Mouse (Mus musculus) large intestine, adult 2 months (tissue): ENCODE data around the gene Gm13539. TPM values are rescaled to one million over a fixed set of nuclear protein-coding genes. Genes with fewer than 3 reads are reported as not detected.
"Not testable (repeated sequence)": the region's sequence is repeated elsewhere in the genome, so short reads cannot be mapped to it uniquely, and the experiment has no call there.

Source experiments
- DNase-seq: peaks from one replicate; pipeline ENCODE4 v3.0.0-alpha.2; 2012; ENCODE audit warnings: low read depth, low spot score
- WGBS: fragments of 180-500 bp; shearing (Covaris S2); methylation state at CpG from one replicate; pipeline ENCODE4 v1.1.7; 2018; 5-methylcytosine and 5-hydroxymethylcytosine counted together
- polyA plus RNA-seq: library from polyadenylated mRNA; depleted of rRNA; stranded (reverse); fragments of >200 nt; gene quantifications from 2 replicates; pipeline ENCODE4 v1.2.3, GENCODE M21; 2012; rRNA removed

The Gm13539 gene
- not detected in 2 replicates for polyA plus RNA-seq

GRCm38 (mm10) chr2:25781957-25782356 lies at the start of gene Gm13539:
Gene Gm13539 (plus strand): TSS chr2:25782257.
- 83% methylated on average over 3 of the region's 3 CpGs for WGBS
- DNase-seq = no peak

DNA sequence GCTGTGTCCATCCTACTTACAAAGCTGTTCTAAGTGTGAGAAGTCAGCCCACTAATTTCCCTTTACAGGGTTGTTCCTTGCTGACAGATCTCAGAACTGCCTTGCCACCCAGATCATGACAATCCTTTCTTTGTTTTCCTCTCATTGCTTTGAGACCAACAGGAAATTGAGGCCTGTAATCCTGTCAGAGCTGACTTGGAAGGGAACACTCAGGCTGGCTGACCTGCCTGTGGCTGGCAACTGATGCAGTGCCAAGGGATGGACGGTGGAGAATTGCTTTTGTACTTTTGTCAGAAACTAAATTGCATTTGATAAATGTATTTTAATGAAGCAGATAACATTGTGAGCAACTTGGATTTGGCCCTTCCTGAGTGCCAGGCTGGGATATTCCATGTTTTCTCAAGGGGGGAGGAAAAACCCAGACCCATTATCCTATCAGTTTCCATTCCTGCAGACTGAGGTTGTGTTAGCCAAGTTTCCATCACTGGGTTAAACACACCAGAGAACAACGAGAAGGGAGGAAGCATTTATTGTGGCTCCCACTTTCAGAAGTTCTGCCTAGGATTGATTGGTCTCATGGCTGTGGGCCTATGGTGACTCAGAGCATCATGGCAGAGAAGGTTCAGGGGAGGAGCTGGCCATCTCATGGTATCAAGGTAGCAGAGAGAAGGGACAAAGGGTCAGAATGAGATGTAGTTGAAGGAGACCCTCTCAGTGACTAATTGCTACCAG lies 48.7 kb upstream of the Gm13539 start:
- no peak for DNase-seq
- 26% methylated on average over 2 of the region's 2 CpGs for WGBS

GRCm38 (mm10) chr2:25736709-25737108 lies 45.3 kb upstream of the Gm13539 start, which contains the start of gene Obp2b:
Gene Obp2b (plus strand): TSS chr2:25737009.
- not testable (repeated sequence) for DNase-seq
- 74% methylated on average over 3 of the region's 3 CpGs for WGBS

GRCm38 (mm10) chr2:25741671-25742070 lies 40.4 kb upstream of the Gm13539 start:
- no peak for DNase-seq
- 38% methylated on average over 1 of the region's 1 CpGs for WGBS

- WGBS = 97% methylated on average over 1 of the region's 1 CpGs
- DNase-seq = no peak
These were observed 27.9 kb upstream of the Gm13539 start for GRCm38 (mm10) chr2:25754201-25754600.

- WGBS = 50% methylated on average over 4 of the region's 4 CpGs
- DNase-seq = no peak
These were observed 23.9 kb upstream of the Gm13539 start for GRCm38 (mm10) chr2:25758064-25758625.

DNA sequence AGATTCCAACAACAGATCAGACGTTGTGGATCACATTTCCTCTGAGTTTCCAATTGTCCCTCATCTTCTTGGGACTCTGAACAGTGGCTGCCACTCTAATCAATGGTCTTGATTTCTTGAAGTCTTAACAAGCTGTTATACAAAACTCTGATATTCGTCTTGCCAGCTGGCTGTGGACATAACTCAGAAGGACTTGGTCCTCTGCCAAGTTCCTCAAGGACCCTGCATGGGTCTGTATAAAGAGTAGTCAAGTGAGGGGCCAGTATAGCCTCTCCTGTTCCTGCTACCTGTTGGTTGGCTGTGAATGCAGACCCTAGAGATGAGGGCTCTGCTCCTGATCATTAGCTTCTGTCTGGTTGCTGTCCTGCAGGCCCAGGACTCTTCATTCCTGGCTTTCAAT lies 16.8 kb upstream of the Gm13539 start, which contains the start of gene Lcn3:
Lcn3 (plus strand) TSS at position 301 of the 400 bp plus-strand sequence.
- WGBS = 28% methylated on average over 2 of the region's 2 CpGs
- DNase-seq = no peak

GRCm38 (mm10) chr2:25767764-25768163 lies 14.3 kb upstream of the Gm13539 start:
- DNase-seq = no peak
- 74% methylated on average over 4 of the region's 4 CpGs for WGBS

DNA sequence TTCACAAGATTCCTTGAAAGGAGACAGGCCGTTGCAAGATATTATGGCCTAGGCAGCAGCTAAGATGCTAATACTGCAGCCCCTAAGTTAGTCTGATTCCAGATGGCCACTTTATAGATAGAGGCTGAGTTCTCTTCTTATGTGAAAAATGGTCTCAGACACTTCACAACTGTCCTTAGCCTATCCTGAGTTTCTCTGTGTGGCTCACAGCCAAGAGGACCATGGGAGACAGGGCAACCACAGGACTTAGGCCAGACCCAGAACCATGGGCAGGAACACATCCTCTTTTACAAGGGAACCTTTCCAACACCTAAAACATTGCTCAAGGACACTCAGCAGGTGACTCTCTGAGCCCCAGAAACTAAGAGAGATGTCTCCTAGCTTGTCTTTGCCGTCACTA lies 8.6 kb upstream of the Gm13539 start:
- WGBS = 86% methylated on average over 2 of the region's 2 CpGs
- DNase-seq = no peak

GRCm38 (mm10) chr2:25774640-25775039 lies 7.4 kb upstream of the Gm13539 start:
- 74% methylated on average over 2 of the region's 2 CpGs for WGBS
- no peak for DNase-seq

DNA sequence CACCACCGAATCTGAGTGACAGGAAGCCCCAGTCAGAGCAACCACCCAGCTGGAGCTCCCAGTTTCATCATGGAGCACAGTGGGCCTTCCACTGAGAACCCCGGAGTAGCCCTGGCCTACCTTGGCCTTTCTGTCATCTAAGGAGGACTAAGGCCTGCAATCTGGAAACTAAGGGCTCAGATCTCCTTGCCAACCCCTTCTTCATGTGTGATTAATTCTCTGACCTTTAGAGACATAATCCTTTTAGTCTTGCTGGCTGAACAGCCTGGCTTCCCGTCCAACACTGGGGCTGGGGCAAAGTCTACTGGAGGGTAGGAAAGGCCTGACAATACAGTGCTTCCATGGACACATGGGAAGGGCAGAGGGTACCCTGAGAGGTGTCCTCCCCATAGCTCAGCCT lies 6.1 kb upstream of the Gm13539 start:
- no peak for DNase-seq
- WGBS = 61% methylated on average over 3 of the region's 3 CpGs

DNA sequence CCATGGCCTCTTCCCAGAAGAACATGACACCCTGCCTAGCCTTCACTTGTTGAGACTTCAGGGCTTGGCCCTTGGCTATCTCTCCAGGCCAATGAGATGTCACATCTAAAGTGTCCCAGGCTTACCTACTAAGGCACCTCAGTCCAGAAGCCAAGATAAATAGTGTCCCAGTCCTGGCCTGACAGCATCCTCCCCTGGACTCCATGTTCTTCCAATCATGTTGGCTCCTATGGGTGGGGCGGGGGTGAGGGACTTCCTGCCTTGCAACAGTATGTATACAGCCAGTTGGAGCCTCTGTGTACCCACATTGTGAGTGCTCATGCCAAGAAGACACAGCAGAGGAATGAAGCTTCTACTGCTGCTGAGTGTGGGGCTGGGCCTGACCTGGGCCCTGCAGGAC lies 5.3 kb upstream of the Gm13539 start, which contains the start of gene Lcn11:
Lcn11 (plus strand) TSS at position 301 of the 400 bp plus-strand sequence.
- DNase-seq = no peak
- WGBS = 79% methylated on average over 1 of the region's 1 CpGs

- 84% methylated on average over 9 of the region's 9 CpGs for WGBS
These were observed 3.0 kb upstream of the Gm13539 start for GRCm38 (mm10) chr2:25779076-25779475.

GRCm38 (mm10) chr2:25780921-25781320 lies 1.1 kb upstream of the Gm13539 start:
- 22% methylated on average over 4 of the region's 4 CpGs for WGBS

More at GRCm38 (mm10) chr2:25779076-25779475, 3.0 kb upstream of the Gm13539 start:
- no peak for DNase-seq

DNA sequence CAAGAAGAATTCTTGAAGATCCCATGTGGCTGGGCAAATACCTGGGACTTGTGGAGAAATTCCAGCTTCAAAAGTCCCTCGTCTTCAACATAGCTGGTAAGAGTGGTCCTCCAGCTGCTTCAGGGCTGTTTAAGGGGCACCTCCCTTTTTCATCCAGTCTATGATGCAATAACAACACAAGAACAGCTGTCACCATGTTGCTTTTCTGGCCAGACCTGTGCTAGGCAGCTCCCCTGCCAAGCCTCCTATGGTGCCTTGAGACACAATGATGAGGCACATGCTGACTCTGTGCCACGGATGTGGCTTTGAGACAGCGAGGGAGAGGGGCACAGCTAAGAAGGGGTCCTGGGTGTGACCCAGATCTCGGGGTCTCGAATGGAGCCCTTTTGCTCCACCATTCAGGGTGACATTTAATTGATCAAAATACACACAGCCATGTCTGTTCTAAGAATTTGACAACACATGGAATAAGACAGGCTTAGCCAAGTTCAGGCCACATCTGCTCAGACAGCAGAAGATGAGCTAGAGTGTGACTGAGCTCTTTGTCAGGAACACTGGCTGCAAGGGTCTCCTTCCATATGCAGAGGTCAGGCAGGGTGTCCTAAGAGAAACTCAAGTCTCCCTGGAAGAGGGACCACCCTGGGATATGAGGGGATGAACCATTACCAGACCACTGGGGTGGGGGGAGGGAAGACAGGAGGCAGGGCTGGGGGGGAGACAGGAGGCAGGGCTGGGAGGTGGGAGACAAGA lies 3.7 kb downstream of the Gm13539 start:
- WGBS = 62% methylated on average over 5 of the region's 5 CpGs
- no peak for DNase-seq

More at GRCm38 (mm10) chr2:25780921-25781320, 1.1 kb upstream of the Gm13539 start:
- DNase-seq = no peak

DNA sequence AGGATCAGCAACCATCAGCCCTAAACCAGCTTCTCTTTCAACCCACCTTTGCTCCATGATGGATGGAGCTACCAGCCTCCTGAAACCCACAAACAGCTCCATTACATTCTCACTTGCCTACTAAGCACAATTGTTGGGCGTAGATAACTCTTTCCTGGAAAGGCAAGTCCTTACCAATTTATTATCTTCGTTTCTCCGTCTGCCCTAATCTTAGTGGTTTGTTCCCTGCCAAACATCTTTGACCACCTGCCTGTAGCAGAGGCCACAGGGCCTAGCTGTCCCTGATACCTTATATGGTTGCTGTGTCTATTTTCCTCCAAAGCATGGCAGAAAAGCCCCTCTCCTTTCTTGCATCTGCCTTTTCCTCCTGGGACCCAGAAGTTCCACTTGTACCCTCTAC lies 7.0 kb downstream of the Gm13539 start:
- WGBS = 71% methylated on average over 3 of the region's 3 CpGs
- DNase-seq = no peak

GRCm38 (mm10) chr2:25797635-25798034 lies 15.6 kb downstream of the Gm13539 start:
- DNase-seq = no peak
- WGBS = 30% methylated on average over 2 of the region's 2 CpGs

GRCm38 (mm10) chr2:25798065-25798464 lies 16.0 kb downstream of the Gm13539 start:
- no peak for DNase-seq
- WGBS = 39% methylated on average over 5 of the region's 5 CpGs

GRCm38 (mm10) chr2:25811711-25812110 lies 29.7 kb downstream of the Gm13539 start:
- WGBS = 49% methylated on average over 2 of the region's 2 CpGs
- DNase-seq = no peak

DNA sequence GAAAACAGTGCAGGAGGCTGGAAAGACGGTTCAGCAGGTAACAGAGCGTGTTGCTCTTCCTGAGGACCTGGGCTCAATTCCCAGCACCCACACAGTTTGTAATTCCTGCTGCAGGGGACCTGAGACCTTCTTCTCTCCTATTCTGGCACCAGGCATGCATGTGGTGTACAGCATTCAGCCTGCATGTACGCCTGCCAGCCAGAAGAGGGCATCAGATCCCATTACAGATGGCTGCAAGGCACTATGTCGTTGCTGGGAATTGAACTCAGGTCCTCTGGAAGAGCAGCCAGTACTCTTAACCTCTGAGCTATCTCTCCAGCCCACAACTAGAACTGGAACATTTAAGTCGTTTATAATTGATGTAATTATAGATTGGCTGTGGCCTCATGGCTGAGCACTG lies 31.3 kb downstream of the Gm13539 start:
- no peak for DNase-seq
- 83% methylated on average over 5 of the region's 5 CpGs for WGBS
